Mouse (Mus musculus) heart, embryonic 14.5 days (tissue): ENCODE data around the gene Specc1l. TPM values are rescaled to one million over a fixed set of nuclear protein-coding genes. Genes with fewer than 3 reads are reported as not detected.
A peak's percentile ranks its signal among the peaks of the same experiment; 100 is the strongest.

Experiments used
- ATAC-seq: fragments of 200-750 bp; cut with Nextera tagmentation; 2 replicates; pipeline ENCODE4 v1.8.0; 2017; ENCODE audit warnings: low read depth, moderate TSS enrichment; ENCODE audit not compliant: insufficient number of reproducible peaks, insufficient read depth, low FRiP score
- H3K27ac ChIP-seq, 2 experiments: fragments of 200-500 bp in 1 of 2; fragments of 300-500 bp in 1 of 2; sonication (generic) in 1 of 2; replicated peaks in 1 of 2; 2 replicates each; pipeline ENCODE4 v1.5.1; 2012 to 2014; ENCODE audit warnings: low read depth in 2 of 2, low read length in 2 of 2, control low read depth in 1 of 2, mild to moderate bottlenecking in 1 of 2, mixed read lengths in 1 of 2; ENCODE audit not compliant: control insufficient read depth in 1 of 2, insufficient read depth in 1 of 2
- H3K27me3 ChIP-seq: fragments of 300-500 bp; sonication (generic); 2 replicates; pipeline ENCODE4 v1.6.1; 2014; ENCODE audit warnings: mild to moderate bottlenecking, low read length, control low read depth; ENCODE audit not compliant: control insufficient read depth, insufficient read depth
- H3K36me3 ChIP-seq: fragments of 300-500 bp; sonication (generic); 2 replicates; pipeline ENCODE4 v1.6.1; 2014; ENCODE audit warnings: mild to moderate bottlenecking, control low read depth, low read length, mixed read lengths; ENCODE audit not compliant: control insufficient read depth, insufficient read depth
- H3K4me1 ChIP-seq, 2 experiments: fragments of 200-500 bp in 1 of 2; fragments of 300-500 bp in 1 of 2; sonication (generic) in 1 of 2; 2 replicates each; pipeline ENCODE4 v1.6.1; 2012 to 2014; ENCODE audit warnings: low read length in 2 of 2, control low read depth in 1 of 2, mixed read lengths in 1 of 2; ENCODE audit not compliant: control insufficient read depth in 2 of 2, insufficient read depth in 2 of 2
- H3K4me2 ChIP-seq: fragments of 300-500 bp; sonication (generic); 2 replicates; pipeline ENCODE4 v1.6.1; 2014; ENCODE audit warnings: mild to moderate bottlenecking, low read length
- H3K4me3 ChIP-seq, 2 experiments: fragments of 200-500 bp in 1 of 2; fragments of 300-500 bp in 1 of 2; sonication (generic) in 1 of 2; 2 replicates each; pipeline ENCODE4 v1.5.1; 2012 to 2014; ENCODE audit warnings: low read length in 2 of 2, mild to moderate bottlenecking in 2 of 2, control low read depth in 1 of 2, low read depth in 1 of 2, moderate library complexity in 1 of 2; ENCODE audit not compliant: control insufficient read depth in 1 of 2, insufficient read depth in 1 of 2
- H3K9ac ChIP-seq: fragments of 300-500 bp; sonication (generic); 2 replicates; pipeline ENCODE4 v1.6.1; 2014; ENCODE audit warnings: mild to moderate bottlenecking, low read length
- H3K9me3 ChIP-seq: fragments of 300-500 bp; sonication (generic); 2 replicates; pipeline ENCODE4 v1.6.1; 2016; ENCODE audit warnings: low read length, control low read depth; ENCODE audit not compliant: control insufficient read depth
- WGBS: fragments of 180-500 bp; shearing (Covaris S2); extraction: QIAGEN DNeasy Blood & Tissue Kit; methylation state at CpG from one replicate; pipeline ENCODE4 v1.1.7; 2014; 5-methylcytosine and 5-hydroxymethylcytosine counted together
- polyA plus RNA-seq: library from polyadenylated mRNA; unstranded; fragments of >200 nt; fragmentation: Nextera tagmentation; extraction: Ambion mirVana; gene quantifications from 2 replicates; pipeline ENCODE4 v1.2.1, GENCODE M21; 2014

Specc1l gene
- polyA plus RNA-seq, 1 experiment from 2014 or later, result 16.7 TPM

DNA sequence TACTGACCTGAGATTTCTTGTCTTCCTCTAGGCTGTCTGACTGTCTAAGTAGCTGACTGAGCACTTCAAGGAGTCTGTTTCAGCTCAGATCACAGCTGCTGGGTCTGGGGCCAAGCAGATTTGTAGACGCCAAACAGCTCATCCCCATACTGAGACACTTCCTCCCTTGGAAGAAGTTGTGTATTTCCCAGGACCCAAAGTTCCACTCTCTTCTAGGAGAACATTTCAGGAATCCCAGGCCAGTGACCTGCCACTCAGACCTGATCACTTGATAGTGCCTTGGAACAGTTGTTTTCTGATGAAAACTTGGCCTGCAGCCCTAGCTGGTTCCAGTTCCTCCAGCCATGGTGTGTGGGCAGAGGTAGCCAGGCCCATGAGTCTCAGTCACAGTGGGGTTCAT, 11.1 kb upstream of the Specc1l start:
- Histone ChIP-seq H3K4me3 (no peak overlapping the region), H3K27me3 (no peaks in the 10 kb centered on the region), H3K9ac (no peak overlapping the region), H3K27ac (no peak overlapping the region), H3K9me3 (no peaks in the 10 kb centered on the region), H3K36me3 (no peaks in the 10 kb centered on the region), H3K4me2 (no peak overlapping the region), H3K4me1 (no peaks in the 10 kb centered on the region)
- ATAC-seq, result no peak
- WGBS, result 52% methylated on average over 1 of the region's 1 CpGs

DNA sequence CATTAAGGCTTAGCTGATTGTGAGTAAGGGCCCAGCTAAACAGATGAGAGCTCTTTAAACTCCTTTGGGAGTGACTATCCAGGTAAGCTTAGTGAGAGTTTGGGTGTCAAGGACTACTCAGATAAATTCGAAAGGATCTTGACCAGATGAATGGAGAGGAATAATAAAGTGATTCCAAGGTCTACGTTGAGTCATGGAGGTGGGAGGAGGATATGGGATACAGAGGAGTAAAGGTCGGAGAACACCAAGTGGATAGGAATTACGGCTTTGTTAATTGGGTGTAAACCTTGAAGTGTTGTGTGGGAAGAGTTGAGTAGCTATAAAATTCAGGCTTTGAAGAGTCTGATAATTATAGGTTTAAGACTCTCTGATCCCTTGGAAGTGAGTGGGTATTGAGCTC, 5.7 kb upstream of the Specc1l start:
- 80% methylated on average over 4 of the region's 4 CpGs for WGBS
- H3K36me3 ChIP-seq, result no peaks in the 10 kb centered on the region
- no peak overlapping the region for H3K9ac ChIP-seq
- no peaks in the 10 kb centered on the region for H3K4me1 ChIP-seq
- no peak for ATAC-seq
- no peaks in the 10 kb centered on the region for H3K27me3 ChIP-seq
- H3K4me2 ChIP-seq, result no peak overlapping the region
- no peak overlapping the region for H3K4me3 ChIP-seq
- H3K9me3 ChIP-seq, result no peaks in the 10 kb centered on the region
- H3K27ac ChIP-seq, result no peak overlapping the region

DNA sequence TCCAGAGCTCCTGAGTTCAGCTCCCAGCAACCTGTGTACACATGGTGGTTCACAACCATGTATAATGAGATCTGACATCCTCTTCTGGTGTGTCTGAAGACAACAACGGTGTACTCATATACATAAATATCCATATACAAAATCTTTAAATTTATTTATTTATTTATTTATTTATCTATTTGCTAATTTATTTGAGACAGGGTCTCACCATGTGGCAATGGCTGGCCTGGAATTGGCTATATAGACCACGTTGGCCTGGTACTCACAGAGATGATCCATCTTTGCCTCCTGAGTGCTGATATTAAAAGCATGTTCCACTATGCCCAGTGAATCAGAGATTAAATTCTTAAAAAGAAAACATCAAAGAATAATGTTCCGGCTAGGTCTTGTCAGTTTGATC, 1.0 kb upstream of the Specc1l start:
- no peak for ATAC-seq
- Histone ChIP-seq H3K4me1 (peaks cover 3 to 9% of the 10 kb centered on the region in 2 experiments), H3K9me3 (no peaks in the 10 kb centered on the region), H3K27me3 (no peaks in the 10 kb centered on the region), H3K9ac (no peak overlapping the region), H3K4me3 (no peak overlapping the region), H3K36me3 (no peaks in the 10 kb centered on the region), H3K4me2 (no peak overlapping the region), H3K27ac (no peak overlapping the region)
- WGBS, result 88% methylated on average over 3 of the region's 3 CpGs

DNA sequence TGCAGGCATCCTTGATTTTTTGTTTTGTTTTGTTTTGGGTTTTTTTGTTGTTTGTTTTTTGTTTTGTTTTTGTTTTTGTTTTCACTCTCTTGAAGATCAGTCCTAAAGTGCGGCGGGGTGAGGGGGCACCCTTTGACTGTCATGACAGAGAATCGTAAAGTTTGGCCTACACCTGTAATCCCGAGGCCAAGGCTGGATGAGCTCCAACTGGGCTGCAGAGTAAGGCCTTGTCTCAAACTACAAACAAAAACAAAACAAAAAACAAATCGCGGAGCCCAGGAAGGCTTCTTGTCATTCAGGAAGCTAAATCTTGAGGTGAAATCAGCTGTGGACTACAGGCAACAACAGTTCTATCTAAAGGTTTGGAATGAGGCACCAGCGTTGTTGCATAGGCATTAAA, 1.1 kb downstream of the Specc1l start:
- Histone ChIP-seq H3K4me3 (peak overlapping the region; percentile 3 to 62; a peak in 3 of 4 replicates), H3K4me1 (peaks cover 3 to 9% of the 10 kb centered on the region in 2 experiments), H3K9me3 (no peaks in the 10 kb centered on the region), H3K27me3 (no peaks in the 10 kb centered on the region), H3K36me3 (no peaks in the 10 kb centered on the region), H3K27ac (no peak overlapping the region), H3K9ac (peak overlapping the region; percentile 81), H3K4me2 (peak overlapping the region; percentile 65)
- 52% methylated on average over 7 of the region's 7 CpGs for WGBS
- ATAC-seq, result no peak

DNA sequence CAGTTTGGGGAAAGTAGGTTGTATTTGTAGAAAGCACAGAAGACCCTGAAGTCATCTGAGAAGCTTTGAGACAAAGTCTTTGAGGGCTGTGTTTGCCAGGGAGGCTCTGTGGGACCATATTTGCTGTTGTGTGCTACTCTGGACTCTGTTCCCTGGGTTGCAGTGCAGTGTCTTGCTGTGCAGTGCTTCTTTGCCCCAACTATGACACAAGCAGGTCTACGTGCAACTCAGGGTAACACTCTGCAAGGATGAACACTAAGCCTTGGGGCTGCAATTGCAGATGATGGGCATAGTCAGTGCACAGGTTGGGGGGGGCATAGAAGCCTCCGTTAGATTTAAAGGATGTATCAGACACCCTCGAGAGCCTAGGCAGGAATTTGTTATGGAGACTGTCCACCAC, 8.8 kb downstream of the Specc1l start:
- Histone ChIP-seq H3K27me3 (no peaks in the 10 kb centered on the region), H3K36me3 (no peaks in the 10 kb centered on the region), H3K27ac (no peak overlapping the region), H3K9ac (no peak overlapping the region), H3K4me3 (no peak overlapping the region), H3K9me3 (no peaks in the 10 kb centered on the region), H3K4me2 (no peak overlapping the region), H3K4me1 (peaks cover 8 to 33% of the 10 kb centered on the region in 2 experiments)
- WGBS, result 79% methylated on average over 3 of the region's 3 CpGs
- no peak for ATAC-seq

DNA sequence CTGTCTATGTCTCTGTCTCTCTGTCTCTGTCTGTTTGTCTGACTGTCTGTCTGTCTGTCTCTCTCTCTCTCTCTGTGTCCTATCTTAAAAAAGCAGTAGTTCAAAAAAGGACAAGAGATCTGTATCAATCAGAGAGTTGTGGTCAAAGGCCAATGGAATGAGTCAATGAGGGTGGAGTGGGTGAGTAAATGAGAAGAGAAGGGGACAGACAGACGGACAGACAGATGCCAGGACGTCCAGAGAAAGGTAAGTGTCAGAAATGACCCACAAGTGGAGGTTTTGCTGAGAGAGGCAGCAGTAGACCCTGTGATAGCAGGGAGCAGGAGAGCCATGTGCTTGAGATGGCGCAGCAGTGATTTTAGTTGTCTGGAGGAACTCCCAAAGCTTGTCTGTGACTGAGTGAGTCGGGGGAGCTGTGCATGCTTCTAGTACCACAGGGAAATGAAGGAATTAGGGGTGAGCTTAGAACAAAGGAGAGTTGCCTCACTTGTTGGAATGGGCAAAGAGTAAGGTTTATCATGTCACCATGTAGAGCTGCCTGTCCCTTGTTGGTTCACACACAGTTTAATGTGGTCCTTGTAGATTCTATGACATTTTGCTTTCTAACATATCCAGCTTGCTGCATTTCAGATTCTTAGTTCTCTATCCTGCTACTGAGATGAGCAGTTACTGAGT, 10.2 kb downstream of the Specc1l start:
- H3K27ac ChIP-seq, result 0 out of 4 replicates have a peak overlapping the region, but pooled peaks of 1 of the 2 experiments have one; percentile 2
- ATAC-seq, result no peak

DNA sequence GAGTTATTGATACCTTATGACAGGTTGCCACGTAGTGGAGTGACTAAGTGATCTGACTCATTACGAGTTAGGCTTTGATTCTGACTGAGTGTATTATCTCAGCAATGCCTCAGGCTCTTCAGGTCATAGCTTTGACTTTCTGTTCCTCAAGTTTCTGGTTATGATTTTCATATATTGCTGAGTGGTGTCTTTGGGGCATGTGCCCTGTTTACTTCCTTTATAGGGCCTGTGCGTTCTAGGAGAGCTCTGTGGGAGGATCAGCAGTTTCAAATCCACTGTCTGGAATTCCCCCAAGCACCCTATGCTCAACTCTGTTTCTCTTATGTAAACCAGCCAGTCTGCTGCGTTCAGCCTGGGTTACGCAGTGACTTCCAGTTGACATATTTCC, 10.7 kb downstream of the Specc1l start:
- Histone ChIP-seq H3K27ac (peak overlapping the region in 1 of 2 experiments; percentile 48; a peak in 2 of 4 replicates), H3K4me2 (no peak overlapping the region), H3K4me3 (no peak overlapping the region), H3K4me1 (peaks cover 8 to 33% of the 10 kb centered on the region in 2 experiments), H3K9me3 (no peaks in the 10 kb centered on the region), H3K36me3 (no peaks in the 10 kb centered on the region), H3K9ac (no peak overlapping the region), H3K27me3 (no peaks in the 10 kb centered on the region)
- no peak for ATAC-seq
- 72% methylated on average over 5 of the region's 5 CpGs for WGBS

More for the DNA sequence above, 10.2 kb downstream of the Specc1l start:
- Histone ChIP-seq H3K4me1 (peaks cover 8 to 33% of the 10 kb centered on the region in 2 experiments), H3K36me3 (no peaks in the 10 kb centered on the region), H3K4me2 (no peak overlapping the region), H3K4me3 (no peak overlapping the region), H3K9ac (no peak overlapping the region), H3K27me3 (no peaks in the 10 kb centered on the region), H3K9me3 (no peaks in the 10 kb centered on the region)
- 55% methylated on average over 4 of the region's 4 CpGs for WGBS

DNA sequence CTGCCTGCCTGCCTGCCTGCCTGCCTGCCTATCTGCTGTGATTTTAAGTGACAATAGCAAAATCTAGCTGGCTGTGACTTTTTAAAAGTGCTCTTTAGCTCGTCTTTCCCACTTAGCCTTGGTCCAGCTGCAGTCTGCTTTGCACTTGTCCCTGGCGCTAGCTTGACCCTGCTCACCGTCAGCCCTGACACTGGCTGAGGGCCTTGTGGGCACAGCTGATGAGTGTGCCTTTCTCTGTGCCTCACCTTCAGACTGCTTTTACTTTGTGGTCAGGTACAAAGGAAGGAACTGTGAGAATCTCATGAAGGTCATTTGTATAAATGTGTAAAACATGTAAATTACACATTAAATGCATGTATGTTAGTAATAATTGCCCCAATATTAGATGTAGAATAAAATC, 12.3 kb downstream of the Specc1l start:
- H3K36me3 ChIP-seq, result no peaks in the 10 kb centered on the region
- no peak overlapping the region for H3K9ac ChIP-seq
- no peak for ATAC-seq
- H3K4me3 ChIP-seq, result no peak overlapping the region
- H3K4me1 ChIP-seq, result peaks cover 8 to 33% of the 10 kb centered on the region in 2 experiments
- WGBS, result 43% methylated on average over 3 of the region's 3 CpGs
- peak overlapping the region in 1 of 2 experiments; percentile 33; a peak in 1 of 4 replicates for H3K27ac ChIP-seq
- H3K4me2 ChIP-seq, result no peak overlapping the region
- no peaks in the 10 kb centered on the region for H3K9me3 ChIP-seq
- no peaks in the 10 kb centered on the region for H3K27me3 ChIP-seq
